Mouse (Mus musculus) intestine, embryonic 16.5 days (tissue): Measurements from ENCODE around the gene Col19a1. TPM values are rescaled to one million over a fixed set of nuclear protein-coding genes. Genes with fewer than 3 reads are reported as not detected.

Experiments
- ATAC-seq: fragments of 200-750 bp; cut with Nextera tagmentation; 2 replicates; pipeline ENCODE4 v1.8.0; 2017; ENCODE audit warnings: moderate TSS enrichment, moderate library complexity
- H3K27ac ChIP-seq: fragments of 300-500 bp; sonication (generic); 2 replicates; pipeline ENCODE4 v1.5.1; 2014; ENCODE audit warnings: mild to moderate bottlenecking, low read length
- H3K27me3 ChIP-seq: fragments of 300-500 bp; sonication (generic); replicated peaks from 2 replicates; pipeline ENCODE4 v1.6.1; 2014; ENCODE audit warnings: low read length, control low read depth, mixed read lengths; ENCODE audit not compliant: control insufficient read depth, insufficient read depth
- H3K36me3 ChIP-seq: fragments of 300-500 bp; sonication (generic); 2 replicates; pipeline ENCODE4 v1.6.1; 2014; ENCODE audit warnings: low read length, control low read depth; ENCODE audit not compliant: control insufficient read depth, insufficient read depth
- H3K4me1 ChIP-seq: fragments of 300-500 bp; sonication (generic); 2 replicates; pipeline ENCODE4 v1.6.1; 2014; ENCODE audit warnings: low read length, control low read depth, mixed read lengths; ENCODE audit not compliant: control insufficient read depth, insufficient read depth
- H3K4me2 ChIP-seq: fragments of 300-500 bp; sonication (generic); 2 replicates; pipeline ENCODE4 v1.6.1; 2014; ENCODE audit warnings: low read depth, low read length, control low read depth
- H3K4me3 ChIP-seq: fragments of 300-500 bp; sonication (generic); 2 replicates; pipeline ENCODE4 v1.5.1; 2014; ENCODE audit warnings: mild to moderate bottlenecking, low read length
- H3K9ac ChIP-seq: fragments of 300-500 bp; sonication (generic); 2 replicates; pipeline ENCODE4 v1.6.1; 2014; ENCODE audit warnings: low read depth, low read length
- H3K9me3 ChIP-seq: fragments of 300-500 bp; sonication (generic); 2 replicates; pipeline ENCODE4 v1.6.1; 2016; ENCODE audit warnings: low read length, control low read depth; ENCODE audit not compliant: control insufficient read depth
- WGBS: fragments of 180-500 bp; shearing (Covaris S2); extraction: QIAGEN DNeasy Blood & Tissue Kit; methylation state at CpG from one replicate; pipeline ENCODE4 v1.1.7; 2014; 5-methylcytosine and 5-hydroxymethylcytosine counted together
- polyA plus RNA-seq: library from polyadenylated mRNA; unstranded; fragments of >200 nt; fragmentation: Nextera tagmentation; extraction: Ambion mirVana; gene quantifications from 2 replicates; pipeline ENCODE4 v1.2.1, GENCODE M21; 2015

Col19a1 gene
- polyA plus RNA-seq, 1 experiment from 2014 or later: 0.42 TPM

DNA sequence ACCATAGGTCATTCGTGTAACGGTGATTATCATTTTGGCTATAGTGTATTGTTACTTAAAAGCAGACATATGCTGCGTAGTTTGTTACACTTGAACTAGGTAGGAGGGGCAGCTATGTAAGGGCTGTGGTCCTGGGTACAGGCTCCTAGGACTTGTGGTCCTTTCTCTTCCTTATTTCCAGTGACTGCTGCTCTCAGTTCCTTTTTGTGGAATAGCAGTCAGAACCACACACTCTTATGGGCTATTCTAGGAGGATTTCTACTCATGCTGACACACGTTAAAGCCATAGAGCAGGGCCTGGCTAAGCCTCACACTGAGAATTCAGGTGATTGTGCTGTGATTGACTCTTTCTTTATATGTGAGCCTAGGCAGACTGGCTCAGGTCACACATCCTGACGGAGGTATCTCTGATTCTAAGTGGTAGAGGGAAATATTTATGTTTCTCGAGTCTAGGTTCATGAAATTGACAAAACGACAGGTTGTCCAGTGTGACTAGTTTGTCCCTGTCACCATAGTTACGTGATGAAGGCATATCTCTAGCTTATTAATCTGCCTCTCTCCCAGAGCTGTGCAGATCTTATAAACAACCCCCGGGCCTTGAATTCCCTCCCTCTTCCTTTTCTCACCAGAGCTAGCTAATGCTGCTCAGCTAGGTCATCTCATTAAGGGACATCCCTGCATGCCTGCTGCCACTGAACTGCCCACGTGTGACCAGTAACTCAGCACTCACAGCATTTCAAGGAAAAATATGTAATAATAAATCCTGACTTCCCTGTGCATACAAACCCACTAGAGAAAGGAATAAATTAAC is 338.8 kb downstream of the Col19a1 start:
- Histone ChIP-seq H3K36me3 (no peaks in the 10 kb centered on the region), H3K9me3 (no peaks in the 10 kb centered on the region), H3K4me1 (no peaks in the 10 kb centered on the region), H3K9ac (no peak overlapping the region), H3K4me2 (no peak overlapping the region), H3K4me3 (no peak overlapping the region), H3K27me3 (no peaks in the 10 kb centered on the region), H3K27ac (no peak overlapping the region)
- ATAC-seq: no peak
- WGBS: 61% methylated on average over 10 of the region's 10 CpGs

DNA sequence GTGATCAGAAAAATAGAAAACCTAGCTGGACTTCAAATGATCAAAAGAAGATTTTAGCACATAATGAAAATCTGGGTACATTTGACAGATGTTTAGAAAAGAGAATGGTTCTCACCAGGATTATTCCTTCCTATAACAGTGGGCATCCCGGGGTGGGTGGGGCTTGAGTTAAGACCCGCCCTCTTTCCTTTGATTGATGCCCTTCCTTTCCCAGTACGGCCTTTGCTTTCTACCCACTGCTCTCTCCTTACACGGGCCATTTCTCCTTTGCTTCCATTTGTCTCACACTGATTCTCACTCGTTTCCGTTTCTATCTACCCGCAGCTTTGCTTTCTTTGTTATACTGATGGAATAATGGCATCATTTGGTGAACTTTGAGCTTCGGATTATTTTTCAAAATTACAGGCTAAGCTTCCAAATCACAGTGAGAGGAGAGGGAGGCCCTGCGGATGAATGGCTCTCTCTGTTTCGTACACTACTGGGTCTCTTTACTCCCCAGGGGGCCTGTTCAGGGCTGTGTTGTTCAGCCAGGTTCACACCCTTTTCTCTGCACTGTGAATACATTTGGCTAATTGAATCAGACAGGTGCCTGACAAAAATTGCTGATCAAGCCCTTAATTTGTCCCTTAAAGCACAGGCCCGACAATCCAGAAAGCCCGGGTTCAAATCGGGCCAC is 341.4 kb downstream of the Col19a1 start:
- H3K27ac ChIP-seq: no peak overlapping the region
- 69% methylated on average over 13 of the region's 13 CpGs for WGBS
- no peak overlapping the region for H3K4me3 ChIP-seq

DNA sequence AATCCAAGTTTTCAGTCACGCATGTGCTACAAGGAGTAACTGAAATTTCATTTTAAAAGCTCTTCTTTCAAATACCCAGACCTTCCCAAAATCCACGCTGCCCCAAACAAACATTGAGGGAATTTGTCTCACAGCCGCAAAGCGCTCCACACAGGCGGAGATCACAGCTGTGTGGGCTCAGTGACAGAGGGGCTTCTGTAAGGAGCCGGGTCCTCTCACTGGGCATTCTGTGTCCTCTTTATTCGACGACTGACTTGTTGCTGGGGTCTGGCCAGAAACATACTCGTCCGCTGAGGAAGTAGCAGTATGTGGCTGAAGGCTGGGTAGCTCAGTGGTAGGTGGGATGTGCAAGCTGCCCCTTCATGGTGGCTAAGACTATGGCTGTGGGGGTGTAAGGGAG is 342.3 kb downstream of the Col19a1 start:
- no peak for ATAC-seq
- no peak overlapping the region for H3K4me2 ChIP-seq
- H3K27ac ChIP-seq: no peak overlapping the region
- no peaks in the 10 kb centered on the region for H3K4me1 ChIP-seq
- no peaks in the 10 kb centered on the region for H3K27me3 ChIP-seq
- H3K36me3 ChIP-seq: no peaks in the 10 kb centered on the region
- WGBS: 76% methylated on average over 10 of the region's 10 CpGs
- no peak overlapping the region for H3K9ac ChIP-seq
- H3K9me3 ChIP-seq: no peaks in the 10 kb centered on the region
- no peak overlapping the region for H3K4me3 ChIP-seq

More for the DNA sequence above, 341.4 kb downstream of the Col19a1 start:
- no peaks in the 10 kb centered on the region for H3K4me1 ChIP-seq
- H3K9me3 ChIP-seq: no peaks in the 10 kb centered on the region
- no peak overlapping the region for H3K4me2 ChIP-seq
- ATAC-seq: no peak
- no peak overlapping the region for H3K9ac ChIP-seq
- no peaks in the 10 kb centered on the region for H3K27me3 ChIP-seq
- H3K36me3 ChIP-seq: no peaks in the 10 kb centered on the region

DNA sequence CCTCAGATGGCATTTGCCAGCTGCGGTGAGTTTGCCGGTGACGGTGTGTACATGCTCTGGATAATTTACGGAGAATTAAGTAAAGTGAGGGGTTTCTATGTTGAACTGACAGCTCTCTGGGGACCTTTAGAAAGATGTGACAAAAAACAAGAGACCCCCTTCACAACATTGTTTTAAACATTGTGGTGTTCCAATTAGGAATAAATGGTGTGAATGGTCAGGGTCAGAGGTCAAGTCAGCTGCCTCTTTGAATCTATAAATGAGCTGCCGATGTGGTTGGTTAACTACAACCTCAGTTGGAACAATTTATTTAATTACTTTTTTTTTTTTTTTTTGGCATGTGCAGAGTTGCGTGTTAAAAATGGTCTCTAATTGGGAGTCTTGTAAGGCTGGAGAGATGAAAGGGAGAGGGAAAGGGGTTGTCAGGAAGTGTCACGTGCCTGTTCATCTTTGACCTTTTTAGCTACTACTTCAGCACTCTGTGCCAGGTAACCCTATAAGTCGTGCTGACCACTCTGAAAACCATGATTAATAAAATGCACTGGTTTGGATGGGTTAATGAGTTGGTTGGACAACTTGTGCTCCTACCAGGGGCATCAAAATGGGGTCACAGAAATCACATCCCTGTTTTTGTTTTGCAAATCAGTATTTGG is 347.1 kb downstream of the Col19a1 start:
- no peak overlapping the region for H3K4me2 ChIP-seq

DNA sequence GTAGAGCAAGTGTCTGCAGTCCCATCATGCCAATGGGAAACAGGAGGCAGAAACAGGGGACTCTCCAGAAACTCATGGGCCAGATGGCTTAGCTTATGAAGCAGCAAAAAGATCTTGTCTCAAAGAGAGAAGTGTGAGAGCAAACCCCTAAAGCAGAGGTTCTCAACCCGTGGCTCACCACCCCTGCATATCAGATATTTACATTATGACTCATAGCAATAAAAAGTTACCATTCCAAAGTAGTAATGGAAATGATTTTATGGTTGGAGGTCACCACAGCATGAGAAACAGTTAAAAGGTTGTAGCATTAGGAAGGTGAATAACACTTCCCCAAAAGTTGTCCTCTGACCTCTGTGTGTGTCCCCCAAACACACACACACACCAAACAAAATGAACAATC is 350.9 kb downstream of the Col19a1 start:
- Histone ChIP-seq H3K9ac (no peak overlapping the region), H3K36me3 (no peaks in the 10 kb centered on the region), H3K27me3 (no peaks in the 10 kb centered on the region), H3K4me2 (no peak overlapping the region), H3K4me3 (no peak overlapping the region), H3K9me3 (no peaks in the 10 kb centered on the region), H3K4me1 (no peaks in the 10 kb centered on the region), H3K27ac (no peak overlapping the region)
- ATAC-seq: peak; percentile 85
- WGBS: 43% methylated on average over 1 of the region's 1 CpGs

More for the DNA sequence above, 347.1 kb downstream of the Col19a1 start:
- no peaks in the 10 kb centered on the region for H3K36me3 ChIP-seq
- no peaks in the 10 kb centered on the region for H3K4me1 ChIP-seq
- H3K27me3 ChIP-seq: no peaks in the 10 kb centered on the region
- no peak overlapping the region for H3K9ac ChIP-seq
- H3K4me3 ChIP-seq: no peak overlapping the region
- ATAC-seq: no peak
- no peaks in the 10 kb centered on the region for H3K9me3 ChIP-seq
- no peak overlapping the region for H3K27ac ChIP-seq
- WGBS: 75% methylated on average over 8 of the region's 8 CpGs

DNA sequence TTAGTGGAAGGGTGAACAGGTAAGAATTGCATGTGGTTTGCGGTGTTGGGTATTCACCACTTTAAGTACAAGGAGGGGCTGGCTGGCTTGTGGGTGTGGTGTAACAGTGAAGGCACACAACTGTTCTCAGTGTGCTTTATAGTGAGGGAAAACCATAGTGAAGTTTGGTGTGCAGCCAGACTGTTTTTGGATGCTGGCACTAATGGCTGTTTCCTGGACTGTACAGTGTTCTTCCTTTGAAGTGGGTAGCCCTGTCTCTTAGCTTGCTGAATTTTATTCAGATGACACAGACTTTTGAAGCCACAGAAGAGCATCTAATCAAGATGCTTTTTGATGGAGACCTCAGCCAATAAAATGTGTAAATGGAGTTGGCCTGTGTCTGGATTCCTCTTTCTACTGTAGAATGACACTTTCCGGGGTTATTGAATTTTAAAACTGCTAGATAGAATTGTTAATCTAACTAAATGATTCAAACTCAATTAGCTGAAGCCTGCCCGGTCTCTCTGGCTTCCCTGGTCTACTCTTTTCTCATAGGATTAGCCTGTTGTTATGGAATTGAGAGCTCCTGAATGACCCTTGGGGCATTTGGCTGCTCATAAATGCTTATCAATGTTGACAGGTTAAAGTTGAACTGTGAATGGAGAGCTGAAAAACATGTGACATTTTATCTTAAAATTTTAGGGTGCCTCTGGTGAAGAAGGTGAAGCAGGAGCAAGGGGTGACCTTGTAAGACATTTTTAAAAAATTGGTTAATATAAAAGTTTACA is 355.6 kb downstream of the Col19a1 start:
- no peak overlapping the region for H3K4me2 ChIP-seq
- H3K9ac ChIP-seq: no peak overlapping the region
- H3K36me3 ChIP-seq: no peaks in the 10 kb centered on the region
- no peak overlapping the region for H3K27ac ChIP-seq
- no peaks in the 10 kb centered on the region for H3K9me3 ChIP-seq
- H3K4me1 ChIP-seq: peaks cover 6% of the 10 kb centered on the region; the same call in 1 of the 2 replicates
- no peak for ATAC-seq
- no peaks in the 10 kb centered on the region for H3K27me3 ChIP-seq
- WGBS: 67% methylated on average over 3 of the region's 3 CpGs
- H3K4me3 ChIP-seq: no peak overlapping the region

DNA sequence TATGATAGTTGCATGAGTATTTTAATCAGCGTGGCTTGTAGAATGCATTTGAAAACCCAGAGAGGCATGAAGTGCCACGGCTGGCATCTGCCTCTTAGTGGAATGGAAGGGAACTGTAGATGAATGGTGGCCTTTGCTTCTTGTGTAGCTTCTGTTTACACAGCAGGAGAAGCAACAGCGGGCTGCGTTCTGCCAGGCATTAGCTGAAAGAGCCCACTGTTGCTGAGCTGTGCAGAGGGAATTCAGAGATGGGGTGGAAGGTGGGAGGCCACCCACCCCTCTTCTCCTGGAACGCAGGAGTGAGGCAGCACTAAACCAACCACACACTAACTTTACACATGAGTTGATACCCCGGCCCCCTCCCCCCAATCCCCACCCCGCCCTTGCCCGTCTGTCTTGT is 356.8 kb downstream of the Col19a1 start:
- Histone ChIP-seq H3K9ac (no peak overlapping the region), H3K9me3 (no peaks in the 10 kb centered on the region), H3K4me3 (no peak overlapping the region), H3K27ac (no peak overlapping the region), H3K36me3 (no peaks in the 10 kb centered on the region), H3K4me2 (no peak overlapping the region), H3K27me3 (no peaks in the 10 kb centered on the region), H3K4me1 (peaks cover 6% of the 10 kb centered on the region; the same call in 1 of the 2 replicates)
- 0 out of 2 replicates have a peak, but pooled peaks have one; percentile 43 for ATAC-seq
- 19% methylated on average over 8 of the region's 8 CpGs for WGBS

DNA sequence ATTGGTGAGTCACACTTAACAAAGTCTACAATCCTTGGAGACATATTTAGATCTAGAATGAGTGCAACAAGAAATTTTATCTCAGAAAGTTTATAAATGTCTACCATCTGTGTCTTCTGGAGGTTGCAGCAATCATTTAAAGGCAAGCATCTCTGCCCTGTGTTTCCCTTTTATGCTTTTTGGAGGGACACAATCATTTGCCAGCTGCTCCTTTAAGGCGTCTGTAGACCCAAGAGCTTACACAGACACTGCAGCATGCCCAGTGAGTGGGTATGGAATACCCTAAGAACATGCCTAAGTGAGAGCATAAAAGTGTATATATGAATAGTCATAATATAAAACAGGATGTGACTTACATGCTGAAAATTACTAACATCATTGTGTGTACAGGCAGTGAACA is 357.7 kb downstream of the Col19a1 start:
- Histone ChIP-seq H3K9me3 (no peaks in the 10 kb centered on the region), H3K27me3 (no peaks in the 10 kb centered on the region), H3K4me1 (peaks cover 6% of the 10 kb centered on the region; the same call in 1 of the 2 replicates), H3K27ac (no peak overlapping the region), H3K4me2 (no peak overlapping the region), H3K4me3 (no peak overlapping the region), H3K9ac (no peak overlapping the region), H3K36me3 (no peaks in the 10 kb centered on the region)
- WGBS: 75% methylated on average over 1 of the region's 1 CpGs
- no peak for ATAC-seq
